Mouse (Mus musculus) spleen, adult 2 months (tissue): ENCODE measurements around the gene B3galt4. TPM values are rescaled to one million over a fixed set of nuclear protein-coding genes. Genes with fewer than 3 reads are reported as not detected.

Source experiments
- DNase-seq, 2 experiments: peaks; one replicate each; pipeline versions ENCODE4 v3.0.0 to v3.0.0-alpha.2; 2012 to 2021; ENCODE audit warnings: low spot score in 2 of 2, low read depth in 1 of 2
- H3K27ac ChIP-seq: fragments of 200-500 bp; 2 replicates; pipeline ENCODE4 v1.5.1; 2012; ENCODE audit warnings: low read length, inconsistent platforms; ENCODE audit not compliant: insufficient read depth
- H3K27me3 ChIP-seq: fragments of 200-500 bp; 2 replicates; pipeline ENCODE4 v1.6.1; 2012; ENCODE audit warnings: mild to moderate bottlenecking, moderate library complexity, low read length, inconsistent platforms; ENCODE audit not compliant: control insufficient read depth, insufficient read depth
- H3K36me3 ChIP-seq: fragments of 200-500 bp; 2 replicates; pipeline ENCODE4 v1.6.1; 2012; ENCODE audit warnings: mild to moderate bottlenecking, low read length, inconsistent platforms; ENCODE audit not compliant: control insufficient read depth, insufficient read depth
- H3K4me1 ChIP-seq: fragments of 200-500 bp; 2 replicates; pipeline ENCODE4 v1.6.1; 2011; ENCODE audit warnings: inconsistent platforms; ENCODE audit not compliant: control insufficient read depth, insufficient read depth, insufficient read length
- H3K4me3 ChIP-seq: fragments of 200-500 bp; 2 replicates; pipeline ENCODE4 v1.5.1; 2011; ENCODE audit warnings: mild to moderate bottlenecking, inconsistent platforms; ENCODE audit not compliant: insufficient read depth, insufficient read length; ENCODE audit errors: extremely low read depth
- CTCF ChIP-seq: fragments of 200-500 bp; IDR thresholded peaks from 2 replicates; pipeline ENCODE4 v1.5.1; 2011; ENCODE audit warnings: mild to moderate bottlenecking, inconsistent platforms; ENCODE audit not compliant: insufficient read depth, insufficient read length, insufficient replicate concordance; ENCODE audit errors: extremely low read depth
- POLR2A ChIP-seq: fragments of 200-500 bp; IDR thresholded peaks from 2 replicates; pipeline ENCODE4 v1.6.1; 2011; ENCODE audit warnings: low read depth, low read length, inconsistent platforms
- WGBS: fragments of 180-500 bp; shearing (Covaris S2); methylation state at CpG from one replicate; pipeline ENCODE4 v1.1.7; 2018; 5-methylcytosine and 5-hydroxymethylcytosine counted together
- polyA plus RNA-seq: library from polyadenylated mRNA; depleted of rRNA; stranded (reverse); fragments of >200 nt; gene quantifications from 2 replicates; pipeline ENCODE4 v1.2.3, GENCODE M21; 2012; rRNA removed

Gene B3galt4
- polyA plus RNA-seq, 1 experiment, result 18.9 TPM

- Histone ChIP-seq H3K4me1 (peaks cover 6% of the 10 kb centered on the region; the same call in 1 of the 2 replicates), H3K4me3 (no peak overlapping the region), H3K27ac (peak overlapping the region; percentile 85), H3K36me3 (no peaks in the 10 kb centered on the region), H3K27me3 (no peaks in the 10 kb centered on the region)
- DNase-seq, result no peak
- TF ChIP-seq CTCF (no peak), POLR2A (no peak)
- 93% methylated on average over 4 of the region's 4 CpGs for WGBS
Observed at GRCm38 (mm10) chr17:33901653-33902052, 49.6 kb downstream of the B3galt4 start.

GRCm38 (mm10) chr17:33900989-33901314, 50.3 kb downstream of the B3galt4 start:
- WGBS, result 85% methylated on average over 4 of the region's 4 CpGs
- Histone ChIP-seq H3K27ac (no peak overlapping the region), H3K4me3 (no peak overlapping the region), H3K27me3 (no peaks in the 10 kb centered on the region), H3K36me3 (no peaks in the 10 kb centered on the region), H3K4me1 (peaks cover 6% of the 10 kb centered on the region; the same call in 1 of the 2 replicates)
- DNase-seq, result no peak
- no peak for TF ChIP-seq POLR2A

GRCm38 (mm10) chr17:33900281-33900988, 50.9 kb downstream of the B3galt4 start:
- no peak for DNase-seq
- Histone ChIP-seq H3K27me3 (no peaks in the 10 kb centered on the region), H3K27ac (no peak overlapping the region), H3K4me1 (peaks cover 6% of the 10 kb centered on the region; the same call in 1 of the 2 replicates), H3K4me3 (no peak overlapping the region), H3K36me3 (no peaks in the 10 kb centered on the region)
- WGBS, result 84% methylated on average over 7 of the region's 7 CpGs
- TF ChIP-seq POLR2A (no peak), CTCF (no peak)

Other genes with a start within 250 kb of the B3galt4 start
- gene March2, start 232.8 kb downstream of the B3galt4 start, polyA plus RNA-seq, result 194 and 290 TPM in 2 replicates
- 225 and 270 TPM in 2 replicates for gene Rab11b, start 191.0 kb downstream of the B3galt4 start, polyA plus RNA-seq
- 15.6 and 21.5 TPM in 2 replicates for gene Angptl4, start 169.7 kb downstream of the B3galt4 start, polyA plus RNA-seq
- 56.8 and 74.6 TPM in 2 replicates for gene Kank3, start 141.0 kb downstream of the B3galt4 start, polyA plus RNA-seq
- 746 and 860 TPM in 2 replicates for gene Rps28, start 126.9 kb downstream of the B3galt4 start, polyA plus RNA-seq
- gene Ndufa7, start 126.9 kb downstream of the B3galt4 start, polyA plus RNA-seq, result 158 and 201 TPM in 2 replicates
- 11.6 and 19.2 TPM in 2 replicates for gene Cd320, start 108.4 kb downstream of the B3galt4 start, polyA plus RNA-seq
- 3.2 and 9.3 TPM in 2 replicates for gene Gm7029, start 77.7 kb downstream of the B3galt4 start, polyA plus RNA-seq
- gene Kifc1, start 60.8 kb downstream of the B3galt4 start, polyA plus RNA-seq, result 11.5 and 15.3 TPM in 2 replicates
- gene Platr17, start 46.4 kb downstream of the B3galt4 start, polyA plus RNA-seq, result 0.47 and 0.68 TPM in 2 replicates
- gene Daxx, start 42.1 kb downstream of the B3galt4 start, polyA plus RNA-seq, result 56.8 and 65.6 TPM in 2 replicates
- gene Tapbp, start 35.6 kb downstream of the B3galt4 start, polyA plus RNA-seq, result 188 and 240 TPM in 2 replicates
- gene Zbtb22, start 35.6 kb downstream of the B3galt4 start, polyA plus RNA-seq, result 62.9 and 122 TPM in 2 replicates
- gene Rgl2, start 21.9 kb downstream of the B3galt4 start, polyA plus RNA-seq, result 234 and 301 TPM in 2 replicates
- 13.8 and 16.0 TPM in 2 replicates for gene Pfdn6, start 11.1 kb downstream of the B3galt4 start, polyA plus RNA-seq
- 20.5 and 26.7 TPM in 2 replicates for gene Wdr46, start 10.8 kb downstream of the B3galt4 start, polyA plus RNA-seq
- gene Vps52, start 4.3 kb upstream of the B3galt4 start, polyA plus RNA-seq, result 58.0 and 73.2 TPM in 2 replicates
- gene Rps18, start 4.5 kb upstream of the B3galt4 start, polyA plus RNA-seq, result 476 and 550 TPM in 2 replicates
- 5,070 and 5,425 TPM in 2 replicates for gene H2-K1, start 48.9 kb upstream of the B3galt4 start, polyA plus RNA-seq
- gene Ring1, start 73.2 kb upstream of the B3galt4 start, polyA plus RNA-seq, result 52.0 and 61.3 TPM in 2 replicates
- 122 and 202 TPM in 2 replicates for gene H2-Ke6, start 76.6 kb upstream of the B3galt4 start, polyA plus RNA-seq
- gene Slc39a7, start 80.2 kb upstream of the B3galt4 start, polyA plus RNA-seq, result 86.8 and 99.4 TPM in 2 replicates
- 76.9 and 99.7 TPM in 2 replicates for gene Rxrb, start 80.3 kb upstream of the B3galt4 start, polyA plus RNA-seq
- 4.7 and 6.4 TPM in 2 replicates for gene Col11a2, start 87.9 kb upstream of the B3galt4 start, polyA plus RNA-seq
- 228 and 326 TPM in 2 replicates for gene H2-Oa, start 140.9 kb upstream of the B3galt4 start, polyA plus RNA-seq
- 302 and 363 TPM in 2 replicates for gene H2-DMa, start 168.1 kb upstream of the B3galt4 start, polyA plus RNA-seq
- gene Brd2, start 171.1 kb upstream of the B3galt4 start, polyA plus RNA-seq, result 97.9 and 112 TPM in 2 replicates
- gene H2-DMb2, start 191.8 kb upstream of the B3galt4 start, polyA plus RNA-seq, result 456 and 587 TPM in 2 replicates
- 322 and 426 TPM in 2 replicates for gene H2-DMb1, start 201.6 kb upstream of the B3galt4 start, polyA plus RNA-seq
- 144 and 178 TPM in 2 replicates for gene Tap1, start 236.1 kb upstream of the B3galt4 start, polyA plus RNA-seq
- gene Psmb9, start 236.3 kb upstream of the B3galt4 start, polyA plus RNA-seq, result 159 and 225 TPM in 2 replicates
- gene Psmb8, start 246.2 kb upstream of the B3galt4 start, polyA plus RNA-seq, result 260 and 307 TPM in 2 replicates